Mouse (Mus musculus): ENCODE results near the gene Npnt. TPM values are rescaled to one million over a fixed set of nuclear protein-coding genes. Genes with fewer than 3 reads are reported as not detected.

The Npnt gene
- 1.9 and 5.0 TPM in 2 replicates for polyA plus RNA-seq (2012; ENCODE audit: insufficient read depth, insufficient read length, missing spikeins)

- H3K27ac ChIP-seq (replicated peaks; ENCODE audit: low read depth, low read length) = no peak within 1 kb of the TSS
- no peaks in the 10 kb centered on the region; the same call in 1 of the 2 replicates for H3K4me1 ChIP-seq (ENCODE audit: control insufficient read depth, insufficient read depth, insufficient read length, low read length)
- peak within 1 kb of the TSS; percentile 52 for H3K4me3 ChIP-seq (ENCODE audit: insufficient read depth, low read depth, low read length)
These were observed at the start of gene Npnt for GRCm38 (mm10) chr3:132949791-132950528. TSS of gene Npnt (minus strand) at chr3:132950291.

DNA sequence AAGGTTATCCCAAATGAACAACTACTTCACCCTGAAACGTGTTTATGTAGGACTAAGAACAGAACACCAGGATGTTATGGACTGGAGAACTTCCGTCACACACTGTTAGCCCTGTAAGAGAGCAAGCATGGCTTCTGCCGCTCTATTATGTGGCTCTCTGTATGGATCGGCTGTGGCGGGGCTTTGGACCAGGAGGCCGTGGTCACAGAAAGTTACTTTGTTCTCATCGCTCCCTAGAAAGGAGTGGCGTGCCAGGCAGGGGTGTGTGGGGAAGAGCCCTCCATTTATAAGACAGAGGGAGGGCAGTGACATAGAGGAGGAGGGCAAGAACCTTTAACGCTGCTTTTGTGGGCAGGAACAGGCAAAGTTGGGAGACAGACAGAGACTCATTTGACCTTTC, 46.2 kb upstream of the Npnt start:
- Histone ChIP-seq H3K27ac (replicated peaks; ENCODE audit: low read depth, low read length) (no peak overlapping the region), H3K4me1 (ENCODE audit: control insufficient read depth, insufficient read depth, insufficient read length, low read length) (no peaks in the 10 kb centered on the region), H3K4me3 (ENCODE audit: insufficient read depth, low read depth, low read length) (no peak overlapping the region)

DNA sequence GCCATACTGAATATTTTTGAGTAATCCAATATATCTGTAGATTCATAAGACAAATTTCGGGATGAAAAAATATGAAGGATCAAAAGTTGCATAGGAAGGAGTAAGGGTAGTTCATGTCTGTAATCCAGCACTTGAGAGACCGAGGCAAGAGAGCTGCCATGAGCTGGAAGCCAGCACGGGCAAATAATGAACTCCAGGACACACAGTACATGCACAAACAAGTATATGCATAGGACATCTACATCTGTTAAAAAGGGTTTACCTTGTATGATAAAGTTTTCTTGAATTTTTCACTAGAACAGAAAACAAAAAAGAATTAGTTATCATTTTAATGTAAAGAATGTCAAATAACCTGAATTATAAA, 45.8 kb upstream of the Npnt start:
- Histone ChIP-seq H3K27ac (replicated peaks; ENCODE audit: low read depth, low read length) (no peak overlapping the region), H3K4me1 (ENCODE audit: control insufficient read depth, insufficient read depth, insufficient read length, low read length) (no peaks in the 10 kb centered on the region), H3K4me3 (ENCODE audit: insufficient read depth, low read depth, low read length) (no peak overlapping the region)

- Histone ChIP-seq H3K4me1 (ENCODE audit: control insufficient read depth, insufficient read depth, insufficient read length, low read length) (no peaks in the 10 kb centered on the region), H3K27ac (replicated peaks; ENCODE audit: low read depth, low read length) (no peak overlapping the region), H3K4me3 (ENCODE audit: insufficient read depth, low read depth, low read length) (no peak overlapping the region)
These were observed 45.2 kb upstream of the Npnt start for GRCm38 (mm10) chr3:132995172-132995903.

- Histone ChIP-seq H3K4me1 (ENCODE audit: control insufficient read depth, insufficient read depth, insufficient read length, low read length) (no peaks in the 10 kb centered on the region), H3K4me3 (ENCODE audit: insufficient read depth, low read depth, low read length) (no peak overlapping the region), H3K27ac (replicated peaks; ENCODE audit: low read depth, low read length) (no peak overlapping the region)
These were observed 36.1 kb upstream of the Npnt start for GRCm38 (mm10) chr3:132986188-132986587.

- no peak overlapping the region for H3K4me3 ChIP-seq (ENCODE audit: insufficient read depth, low read depth, low read length)
- H3K27ac ChIP-seq (replicated peaks; ENCODE audit: low read depth, low read length) = no peak overlapping the region
- H3K4me1 ChIP-seq (ENCODE audit: control insufficient read depth, insufficient read depth, insufficient read length, low read length) = no peaks in the 10 kb centered on the region
These were observed 33.9 kb upstream of the Npnt start for GRCm38 (mm10) chr3:132983845-132984485.

DNA sequence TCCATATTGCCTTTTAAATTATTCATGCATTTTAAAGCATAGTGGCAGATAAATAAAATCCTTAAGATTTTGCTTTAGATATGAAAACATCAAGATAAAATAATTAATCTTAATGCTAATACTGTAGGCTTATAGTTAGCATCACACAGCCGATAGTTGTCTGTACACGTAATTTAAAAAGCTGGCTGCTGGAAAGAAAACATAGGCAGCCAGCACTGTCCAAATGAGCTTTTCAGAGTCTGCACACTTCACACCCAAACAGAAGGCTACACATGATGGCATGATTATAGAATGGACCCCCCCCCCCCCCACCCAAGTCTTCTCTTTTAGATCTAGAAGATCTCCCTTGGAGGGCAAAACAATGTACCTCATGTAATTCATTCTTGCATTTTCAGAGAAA, 31.9 kb upstream of the Npnt start:
- Histone ChIP-seq H3K4me3 (ENCODE audit: insufficient read depth, low read depth, low read length) (no peak overlapping the region), H3K4me1 (ENCODE audit: control insufficient read depth, insufficient read depth, insufficient read length, low read length) (no peaks in the 10 kb centered on the region), H3K27ac (replicated peaks; ENCODE audit: low read depth, low read length) (no peak overlapping the region)

- no peak overlapping the region for H3K27ac ChIP-seq (replicated peaks; ENCODE audit: low read depth, low read length)
- no peak overlapping the region for H3K4me3 ChIP-seq (ENCODE audit: insufficient read depth, low read depth, low read length)
- H3K4me1 ChIP-seq (ENCODE audit: control insufficient read depth, insufficient read depth, insufficient read length, low read length) = no peaks in the 10 kb centered on the region
These were observed 29.8 kb upstream of the Npnt start for GRCm38 (mm10) chr3:132979781-132980461.

GRCm38 (mm10) chr3:132966255-132966654, 16.2 kb upstream of the Npnt start:
- H3K4me1 ChIP-seq (ENCODE audit: control insufficient read depth, insufficient read depth, insufficient read length, low read length) = no peaks in the 10 kb centered on the region
- no peak overlapping the region for H3K4me3 ChIP-seq (ENCODE audit: insufficient read depth, low read depth, low read length)
- H3K27ac ChIP-seq (replicated peaks; ENCODE audit: low read depth, low read length) = no peak overlapping the region

- no peak overlapping the region for H3K27ac ChIP-seq (replicated peaks; ENCODE audit: low read depth, low read length)
- no peaks in the 10 kb centered on the region for H3K4me1 ChIP-seq (ENCODE audit: control insufficient read depth, insufficient read depth, insufficient read length, low read length)
- no peak overlapping the region for H3K4me3 ChIP-seq (ENCODE audit: insufficient read depth, low read depth, low read length)
These were observed 14.8 kb upstream of the Npnt start for GRCm38 (mm10) chr3:132964715-132965507.

DNA sequence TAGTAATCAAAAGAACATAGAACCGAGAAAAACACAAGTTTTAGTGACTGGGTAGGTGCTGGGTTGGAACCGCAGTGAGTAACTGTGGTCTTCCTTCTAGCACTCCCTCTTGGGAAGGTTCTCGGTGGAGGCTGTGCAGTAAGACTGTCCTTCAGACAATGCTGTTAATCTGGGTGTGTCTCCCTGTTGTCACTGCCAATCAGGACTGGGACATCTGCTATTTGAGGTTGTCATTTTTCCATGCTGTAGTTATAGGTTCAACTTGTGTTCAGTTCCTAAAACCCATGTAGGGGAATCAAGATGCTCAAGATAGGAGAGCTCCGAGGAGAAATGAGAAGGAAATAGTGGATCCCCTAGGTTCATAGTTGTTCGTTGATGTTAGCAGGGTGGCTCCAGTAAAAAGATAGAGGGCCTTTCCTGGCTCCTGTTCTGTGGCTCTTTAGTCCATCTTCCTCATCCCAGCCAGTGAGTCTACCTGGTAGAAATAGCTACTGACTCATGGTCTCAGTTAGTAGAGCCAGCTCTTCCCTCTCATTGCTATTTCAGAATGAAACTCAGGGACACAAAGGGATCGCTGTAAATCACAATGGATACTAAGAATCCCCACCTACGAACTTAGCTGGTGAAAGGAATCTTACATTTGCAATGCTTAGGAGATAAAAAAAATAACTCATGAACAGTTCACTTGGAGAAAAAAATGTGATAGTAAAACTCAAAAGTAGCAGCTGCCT, 12.7 kb upstream of the Npnt start:
- H3K27ac ChIP-seq (replicated peaks; ENCODE audit: low read depth, low read length) = no peak overlapping the region
- H3K4me3 ChIP-seq (ENCODE audit: insufficient read depth, low read depth, low read length) = no peak overlapping the region
- no peaks in the 10 kb centered on the region for H3K4me1 ChIP-seq (ENCODE audit: control insufficient read depth, insufficient read depth, insufficient read length, low read length)

DNA sequence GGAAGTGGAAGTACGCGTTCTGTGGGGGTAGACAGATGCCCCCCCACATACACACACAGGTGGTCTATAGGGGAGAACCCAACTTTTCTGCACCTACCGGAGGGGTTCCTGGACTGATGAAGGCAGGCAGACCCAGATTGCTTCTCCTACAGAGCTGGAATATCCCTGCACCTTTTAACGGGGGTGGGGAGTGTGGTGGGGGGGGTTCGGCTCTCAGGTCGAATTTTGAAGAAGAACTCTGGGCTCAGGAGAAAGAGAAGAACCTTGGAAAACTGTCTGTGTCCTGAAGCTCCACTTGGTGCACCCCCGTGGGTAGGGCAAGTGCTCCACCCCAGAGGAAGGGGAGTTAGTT, 414 bp upstream of the Npnt start:
- H3K4me3 ChIP-seq (ENCODE audit: insufficient read depth, low read depth, low read length) = no peak overlapping the region
- H3K27ac ChIP-seq (replicated peaks; ENCODE audit: low read depth, low read length) = no peak overlapping the region
- no peaks in the 10 kb centered on the region; the same call in 1 of the 2 replicates for H3K4me1 ChIP-seq (ENCODE audit: control insufficient read depth, insufficient read depth, insufficient read length, low read length)

GRCm38 (mm10) chr3:132949380-132949790, 706 bp downstream of the Npnt start:
- Histone ChIP-seq H3K4me1 (ENCODE audit: control insufficient read depth, insufficient read depth, insufficient read length, low read length) (no peaks in the 10 kb centered on the region; the same call in 1 of the 2 replicates), H3K27ac (replicated peaks; ENCODE audit: low read depth, low read length) (no peak overlapping the region), H3K4me3 (ENCODE audit: insufficient read depth, low read depth, low read length) (peak overlapping the region; percentile 52)

DNA sequence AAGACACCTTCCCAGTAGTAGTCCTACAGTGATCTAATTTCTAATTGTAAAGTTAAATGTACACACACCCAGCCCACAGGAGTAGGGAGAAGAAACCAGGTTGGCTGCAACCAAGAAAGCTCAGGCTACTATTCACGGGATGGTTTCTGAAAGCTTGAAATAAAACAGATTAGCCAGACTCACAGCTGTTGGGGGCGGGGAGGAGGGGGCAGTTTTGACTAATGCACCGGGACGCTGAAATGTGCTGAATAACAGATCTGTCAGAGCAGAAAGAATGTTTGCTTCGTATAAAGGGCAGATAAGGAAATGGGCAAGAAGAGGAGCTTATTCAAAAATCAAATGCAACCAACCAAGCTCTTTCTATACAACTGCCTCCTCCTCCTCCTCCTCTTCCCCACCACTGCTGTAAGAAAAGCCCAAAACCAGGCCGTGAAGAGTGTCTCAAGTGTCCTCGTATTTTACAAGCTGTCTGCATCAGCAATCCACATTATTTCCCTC, 1.7 kb downstream of the Npnt start:
- no peaks in the 10 kb centered on the region; the same call in 1 of the 2 replicates for H3K4me1 ChIP-seq (ENCODE audit: control insufficient read depth, insufficient read depth, insufficient read length, low read length)
- no peak overlapping the region for H3K4me3 ChIP-seq (ENCODE audit: insufficient read depth, low read depth, low read length)
- H3K27ac ChIP-seq (replicated peaks; ENCODE audit: low read depth, low read length) = no peak overlapping the region

Measured in brown adipose tissue, adult 24 weeks (tissue).